Mouse (Mus musculus) heart, postnatal 0 days (tissue): Measurements from ENCODE around the gene Myzap. TPM values are rescaled to one million over a fixed set of nuclear protein-coding genes. Genes with fewer than 3 reads are reported as not detected.

Experiments used
- ATAC-seq: fragments of 200-750 bp; cut with Nextera tagmentation; 2 replicates; pipeline ENCODE4 v1.8.0; 2017; ENCODE audit warnings: low read depth, moderate number of reproducible peaks, moderate library complexity; ENCODE audit not compliant: insufficient read depth
- DNase-seq: peaks from one replicate; pipeline ENCODE4 v3.0.0-alpha.2; 2016; ENCODE audit warnings: low spot score
- H3K27ac ChIP-seq: fragments of 300-500 bp; sonication (generic); 2 replicates; pipeline ENCODE4 v1.5.1; 2014; ENCODE audit warnings: low read depth, mild to moderate bottlenecking
- H3K27me3 ChIP-seq: fragments of 300-500 bp; sonication (generic); 2 replicates; pipeline ENCODE4 v1.6.1; 2014; ENCODE audit warnings: low read length, mixed read lengths; ENCODE audit not compliant: control insufficient read depth, insufficient read depth
- H3K36me3 ChIP-seq: fragments of 300-500 bp; sonication (generic); replicated peaks from 2 replicates; pipeline ENCODE4 v1.6.1; 2014; ENCODE audit warnings: low read length, mixed read lengths; ENCODE audit not compliant: control insufficient read depth, insufficient read depth
- H3K4me1 ChIP-seq: fragments of 300-500 bp; sonication (generic); 2 replicates; pipeline ENCODE4 v1.6.1; 2014; ENCODE audit warnings: antibody characterized with exemption; ENCODE audit not compliant: control insufficient read depth, insufficient read depth
- H3K4me2 ChIP-seq: fragments of 300-500 bp; sonication (generic); 2 replicates; pipeline ENCODE4 v1.6.1; 2014; ENCODE audit warnings: low read depth, mild to moderate bottlenecking, low read length, moderate library complexity
- H3K4me3 ChIP-seq: fragments of 300-500 bp; sonication (generic); 2 replicates; pipeline ENCODE4 v1.5.1; 2014; ENCODE audit warnings: low read depth, low read length
- H3K9ac ChIP-seq: fragments of 300-500 bp; sonication (generic); replicated peaks from 2 replicates; pipeline ENCODE4 v1.6.1; 2014; ENCODE audit warnings: low read depth, low read length, mixed read lengths
- H3K9me3 ChIP-seq: fragments of 300-500 bp; sonication (generic); replicated peaks from 2 replicates; pipeline ENCODE4 v1.6.1; 2016; ENCODE audit warnings: low read length; ENCODE audit not compliant: control insufficient read depth
- CTCF ChIP-seq: IDR thresholded peaks from 2 replicates; pipeline ENCODE4 v1.5.1; 2016; ENCODE audit warnings: antibody characterized with exemption, control low read depth, low read depth
- EP300 ChIP-seq: IDR thresholded peaks from 2 replicates; pipeline ENCODE4 v1.6.1; 2016; ENCODE audit warnings: antibody characterized with exemption, low read depth
- WGBS: fragments of 180-500 bp; shearing (Covaris S2); extraction: QIAGEN DNeasy Blood & Tissue Kit; methylation state at CpG from one replicate; pipeline ENCODE4 v1.1.7; 2014; 5-methylcytosine and 5-hydroxymethylcytosine counted together
- polyA plus RNA-seq: library from polyadenylated mRNA; unstranded; fragments of >200 nt; fragmentation: Nextera tagmentation; extraction: Ambion mirVana; gene quantifications from 2 replicates; pipeline ENCODE4 v1.2.1, GENCODE M21; 2015
- total RNA-seq: library from RNA; depleted of rRNA; stranded (reverse); fragments of >200 nt; gene quantifications from 2 replicates; pipeline ENCODE4 v1.2.3, GENCODE M21; 2014; ENCODE audit warnings: low replicate concordance

Gene Myzap
- total and polyA plus RNA-seq, 2 experiments from 2014 or later, result 196 to 341 TPM

DNA sequence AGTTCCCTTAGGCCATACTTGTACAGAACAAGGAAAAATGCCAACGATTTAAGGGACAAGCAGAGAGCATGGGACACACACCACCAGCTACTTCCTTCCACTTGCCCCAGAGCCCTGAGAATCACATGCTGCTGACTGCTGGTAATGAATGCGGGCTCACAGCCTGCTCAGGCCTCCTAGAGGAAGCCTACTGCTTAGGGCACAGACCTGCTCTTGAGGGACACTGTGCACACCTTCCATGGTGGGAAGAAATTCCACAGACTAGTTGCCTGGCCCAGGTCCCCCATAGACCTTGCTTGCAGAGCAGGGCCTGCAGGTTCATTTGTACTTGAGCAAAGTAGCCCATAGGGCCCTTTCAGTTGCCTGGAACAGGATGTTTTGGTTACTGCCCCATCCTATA, 42.8 kb upstream of the Myzap start:
- DNase-seq (no peak), ATAC-seq (no peak)
- WGBS, result 74% methylated on average over 2 of the region's 2 CpGs
- Histone ChIP-seq H3K4me3 (no peak overlapping the region), H3K27me3 (no peaks in the 10 kb centered on the region), H3K36me3 (peaks cover 45% of the 10 kb centered on the region), H3K4me2 (no peak overlapping the region), H3K27ac (no peak overlapping the region), H3K4me1 (no peaks in the 10 kb centered on the region), H3K9me3 (no peaks in the 10 kb centered on the region), H3K9ac (no peak overlapping the region)
- no peak for TF ChIP-seq EP300
- no peak for TF ChIP-seq CTCF

DNA sequence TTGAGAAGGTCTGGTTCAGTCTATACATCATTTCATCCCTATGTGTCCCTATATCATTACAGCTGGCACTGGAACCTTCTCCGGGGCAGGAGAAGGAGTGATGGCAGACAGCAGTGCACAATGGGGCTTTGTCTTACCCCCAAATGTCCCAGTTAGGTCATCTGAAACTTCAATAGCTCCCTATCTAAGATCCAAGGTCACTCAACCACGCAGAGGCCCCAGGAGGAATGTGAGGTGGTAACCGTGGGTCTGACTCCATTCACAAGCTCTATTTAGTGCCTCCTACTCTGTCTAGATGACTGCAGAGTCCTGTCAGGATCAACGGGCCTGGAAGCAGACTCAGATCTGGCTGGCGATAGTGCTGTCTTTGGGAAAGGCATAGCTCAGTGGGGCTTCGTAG, 36.8 kb upstream of the Myzap start:
- DNase-seq (no peak), ATAC-seq (no peak)
- Histone ChIP-seq H3K27ac (no peak overlapping the region), H3K27me3 (no peaks in the 10 kb centered on the region), H3K9me3 (no peaks in the 10 kb centered on the region), H3K4me2 (no peak overlapping the region), H3K36me3 (peaks cover 37% of the 10 kb centered on the region), H3K9ac (no peak overlapping the region), H3K4me1 (no peaks in the 10 kb centered on the region), H3K4me3 (no peak overlapping the region)
- no peak for TF ChIP-seq CTCF
- no peak for TF ChIP-seq EP300
- 43% methylated on average over 6 of the region's 6 CpGs for WGBS

DNA sequence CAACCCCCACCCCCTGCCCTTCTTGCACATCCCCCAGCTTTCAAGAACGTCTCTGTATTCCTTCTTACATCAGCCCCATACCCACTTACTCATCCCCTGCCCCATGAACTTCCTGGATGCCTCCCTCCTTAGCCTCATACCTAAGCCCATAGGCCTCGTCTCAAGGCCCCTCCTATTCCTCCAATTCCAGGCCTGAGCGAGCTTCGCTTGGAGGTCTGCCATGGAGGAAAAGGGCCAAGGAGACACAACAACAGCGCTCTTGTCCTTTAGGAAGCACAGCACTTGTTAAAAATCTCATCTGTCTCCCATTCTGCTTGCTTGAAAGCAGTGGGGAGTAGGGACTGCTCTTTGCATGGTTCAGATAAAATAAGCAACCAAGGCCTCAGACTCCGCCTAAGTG, 36.1 kb upstream of the Myzap start:
- 74% methylated on average over 6 of the region's 6 CpGs for WGBS
- H3K9ac ChIP-seq, result no peak overlapping the region
- H3K4me3 ChIP-seq, result no peak overlapping the region
- H3K27ac ChIP-seq, result no peak overlapping the region
- H3K9me3 ChIP-seq, result no peaks in the 10 kb centered on the region
- ATAC-seq (no peak), DNase-seq (no peak)
- no peak overlapping the region for H3K4me2 ChIP-seq
- peaks cover 34% of the 10 kb centered on the region for H3K36me3 ChIP-seq
- no peaks in the 10 kb centered on the region for H3K27me3 ChIP-seq
- H3K4me1 ChIP-seq, result peaks cover 4% of the 10 kb centered on the region; the same call in 1 of the 2 replicates
- TF ChIP-seq CTCF (no peak), EP300 (no peak)

DNA sequence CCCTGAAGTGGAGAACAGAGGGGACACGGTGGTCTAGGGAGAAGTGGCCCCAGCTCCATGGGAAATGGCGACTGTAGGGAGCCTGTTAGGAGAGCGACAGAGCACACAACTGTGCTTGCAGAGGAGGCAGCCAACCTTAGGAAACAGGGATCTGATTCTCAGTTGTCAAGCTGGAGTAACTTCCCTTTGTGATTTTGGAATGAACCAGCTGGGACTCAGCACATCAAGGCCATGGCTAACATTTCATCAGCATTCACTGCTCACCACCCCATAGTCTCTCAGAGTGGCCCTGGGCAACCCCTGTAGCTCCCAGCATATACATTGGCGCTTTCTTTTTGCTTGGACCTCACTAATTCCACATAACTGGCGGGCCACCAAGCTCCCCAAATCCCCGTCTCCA, 33.8 kb upstream of the Myzap start:
- peaks cover 19% of the 10 kb centered on the region for H3K36me3 ChIP-seq
- no peak overlapping the region for H3K9ac ChIP-seq
- peaks cover 18% of the 10 kb centered on the region for H3K4me1 ChIP-seq
- WGBS, result 89% methylated on average over 6 of the region's 6 CpGs
- H3K4me2 ChIP-seq, result no peak overlapping the region
- no peaks in the 10 kb centered on the region for H3K9me3 ChIP-seq
- H3K27ac ChIP-seq, result no peak overlapping the region
- DNase-seq (no peak), ATAC-seq (no peak)
- no peak overlapping the region for H3K4me3 ChIP-seq
- no peaks in the 10 kb centered on the region for H3K27me3 ChIP-seq
- TF ChIP-seq CTCF, result no peak
- TF ChIP-seq EP300, result no peak

DNA sequence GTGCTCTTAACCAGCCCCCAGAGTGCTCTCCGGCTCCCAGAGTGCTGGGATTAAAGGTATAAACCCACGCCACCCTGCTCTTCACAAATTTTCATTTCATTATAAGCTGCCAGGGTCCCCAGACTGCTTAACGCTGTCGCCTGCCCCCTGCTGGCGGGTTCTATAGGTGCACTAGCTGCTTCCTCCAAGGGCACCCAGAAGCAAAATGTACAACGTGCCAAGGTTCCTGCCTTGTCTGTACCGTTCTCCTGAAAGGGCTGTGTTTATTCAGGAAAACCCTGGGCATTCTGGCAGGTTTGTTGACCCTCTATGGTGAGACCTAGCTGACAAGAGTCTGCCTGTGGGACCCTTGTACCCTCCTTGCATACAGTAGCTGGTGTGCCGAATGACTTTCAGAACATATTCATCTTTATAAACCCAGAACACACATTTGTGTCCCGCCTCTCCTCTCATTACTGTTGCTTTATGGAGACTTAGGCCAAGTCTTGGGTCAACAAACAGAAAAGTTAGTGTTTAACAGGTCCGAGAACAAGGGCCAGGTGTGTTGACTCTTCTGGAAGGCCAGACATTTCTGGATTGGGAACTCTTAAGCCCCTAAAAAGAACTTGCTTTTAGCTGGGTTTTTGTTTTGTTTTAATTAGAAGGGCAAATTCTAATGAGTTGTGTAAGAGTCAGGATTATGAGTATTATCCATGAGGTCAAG, 32.8 kb upstream of the Myzap start:
- Histone ChIP-seq H3K4me2 (no peak overlapping the region), H3K27me3 (no peaks in the 10 kb centered on the region), H3K9ac (no peak overlapping the region), H3K27ac (0 out of 2 replicates have a peak overlapping the region, but pooled peaks have one; percentile 2), H3K4me1 (peaks cover 18% of the 10 kb centered on the region), H3K36me3 (peaks cover 9% of the 10 kb centered on the region), H3K4me3 (no peak overlapping the region), H3K9me3 (no peaks in the 10 kb centered on the region)
- peak; percentile 72 for DNase-seq
- no peak for ATAC-seq
- 44% methylated on average over 10 of the region's 10 CpGs for WGBS
- TF ChIP-seq CTCF (peak; percentile 66), EP300 (no peak)
